Mouse (Mus musculus) cerebellum, adult 2 months (tissue): Measurements from ENCODE around the gene Wif1.

Experiments used
- CTCF ChIP-seq: fragments of 200-500 bp; IDR thresholded peaks from 2 replicates; pipeline ENCODE4 v1.5.1; 2011; ENCODE audit warnings: low read depth, mild to moderate bottlenecking, control low read depth, low read length, moderate library complexity, borderline replicate concordance; ENCODE audit not compliant: insufficient read depth
- POLR2A ChIP-seq: fragments of 200-500 bp; IDR thresholded peaks from 2 replicates; pipeline ENCODE4 v1.6.1; 2011; ENCODE audit warnings: low read length, control low read depth, borderline replicate concordance; ENCODE audit not compliant: insufficient read depth

GRCm38 (mm10) chr10:121068003-121068402, 34.2 kb downstream of the Wif1 start:
- TF ChIP-seq CTCF (no peak), POLR2A (no peak)
